Comparison of ENCODE assay signal across 27 mouse cellular contexts in genomic region chr11:106463845-106464244, GRCm38 (mm10).
"Had no signal": no experiment of that assay in that cellular context is flagged by ENCODE, and none has a peak within 500 bp of the region (broad histone marks: within the 10 kb centered on the region; RNA-seq: fewer than 3 reads in every experiment).

No protein-coding gene starts in this region.

- ATAC-seq: hindbrain, postnatal 0 days; intestine, embryonic 16.5 days; liver, embryonic 12.5 days had no signal

- DNase-seq: gastrocnemius, postnatal 14 days; gastrocnemius, postnatal 36 days; heart, adult 11 months; heart, adult 2 months; heart, postnatal 14 days; heart, postnatal 36 days; kidney, adult 11 months; kidney, adult 2 months; kidney, adult 9 months; kidney, postnatal 14 days; kidney, postnatal 36 days; layer of hippocampus, adult 9-11 months; layer of hippocampus, postnatal 36 days; liver had no signal

- H3K9ac ChIP-seq: heart, embryonic 13.5 days; heart, embryonic 15.5 days; hindbrain, embryonic 13.5 days; hindbrain, embryonic 15.5 days; kidney, embryonic 15.5 days; limb, embryonic 12.5 days; liver, embryonic 12.5 days had no signal

- H3K9me3 ChIP-seq: heart, embryonic 13.5 days; heart, embryonic 15.5 days; hindbrain, embryonic 13.5 days; hindbrain, embryonic 15.5 days; kidney, embryonic 15.5 days; limb, embryonic 10.5 days; limb, embryonic 12.5 days; liver, embryonic 12.5 days had no signal

- H3K4me1 ChIP-seq: hindbrain, embryonic 13.5 days; kidney, embryonic 15.5 days; limb, embryonic 10.5 days had no signal

- H3K36me3 ChIP-seq: heart, embryonic 13.5 days; heart, embryonic 15.5 days; hindbrain, embryonic 13.5 days; hindbrain, embryonic 15.5 days; kidney, embryonic 15.5 days; limb, embryonic 10.5 days; limb, embryonic 12.5 days; liver, embryonic 12.5 days had no signal

- H3K27me3 ChIP-seq: heart, embryonic 13.5 days; heart, embryonic 15.5 days; hindbrain, embryonic 13.5 days; hindbrain, embryonic 15.5 days; kidney, embryonic 15.5 days; limb, embryonic 12.5 days; liver, embryonic 12.5 days had no signal

- H3K4me3 ChIP-seq: heart, adult 2 months; heart, embryonic 13.5 days; heart, embryonic 15.5 days; hindbrain, embryonic 13.5 days; hindbrain, embryonic 15.5 days; kidney, embryonic 15.5 days; left cerebral cortex, adult 2 months; limb, embryonic 10.5 days; limb, embryonic 12.5 days; liver, embryonic 12.5 days had no signal

- H3K27ac ChIP-seq: heart, adult 2 months; heart, embryonic 13.5 days; heart, embryonic 15.5 days; hindbrain, embryonic 13.5 days; hindbrain, embryonic 15.5 days; hindbrain, postnatal 0 days; kidney, embryonic 15.5 days; kidney, postnatal 0 days; limb, embryonic 10.5 days; limb, embryonic 12.5 days; liver, embryonic 12.5 days had no signal

- H3K4me2 ChIP-seq: heart, embryonic 11.5 days; heart, embryonic 13.5 days; heart, embryonic 15.5 days; hindbrain, embryonic 13.5 days; hindbrain, embryonic 15.5 days; kidney, embryonic 15.5 days; limb, embryonic 12.5 days; liver, embryonic 12.5 days had no signal
